Mouse (Mus musculus) brain, embryonic 14.5 days (tissue): ENCODE data around the gene Gm13290.

Experiments
- CTCF ChIP-seq: fragments of 200-500 bp; IDR thresholded peaks from 2 replicates; pipeline ENCODE4 v1.5.1; 2012; ENCODE audit warnings: inconsistent platforms, mild to moderate bottlenecking, moderate library complexity, borderline replicate concordance; ENCODE audit not compliant: insufficient read depth, insufficient read length; ENCODE audit errors: extremely low read depth
- POLR2A ChIP-seq: fragments of 200-500 bp; IDR thresholded peaks from 2 replicates; pipeline ENCODE4 v1.6.1; 2012; ENCODE audit warnings: mild to moderate bottlenecking, inconsistent platforms, borderline replicate concordance; ENCODE audit not compliant: poor library complexity, insufficient read depth, insufficient read length, severe bottlenecking; ENCODE audit errors: extremely low read depth

GRCm38 (mm10) chr4:88727324-88727723, 46.3 kb upstream of the Gm13290 start:
- peak; percentile 49; the same call in 1 of the 2 replicates for TF ChIP-seq CTCF
- TF ChIP-seq POLR2A, result no peak
